Mouse (Mus musculus): ENCODE results near the gene Clcnka.

GRCm38 (mm10) chr4:141351972-141352371 is 46.6 kb downstream of the Clcnka start:
- TF ChIP-seq TAL1 (IDR thresholded peaks at IDR 0.05; ENCODE audit: low read length) = no peak
- no peak for TF ChIP-seq GATA1 (IDR thresholded peaks at IDR 0.05; ENCODE audit: low read length)

Measured in erythroblast, embryonic 14.5 days (primary cell).